Mouse (Mus musculus): ENCODE data around the gene Atrn.

The Atrn gene

DNA sequence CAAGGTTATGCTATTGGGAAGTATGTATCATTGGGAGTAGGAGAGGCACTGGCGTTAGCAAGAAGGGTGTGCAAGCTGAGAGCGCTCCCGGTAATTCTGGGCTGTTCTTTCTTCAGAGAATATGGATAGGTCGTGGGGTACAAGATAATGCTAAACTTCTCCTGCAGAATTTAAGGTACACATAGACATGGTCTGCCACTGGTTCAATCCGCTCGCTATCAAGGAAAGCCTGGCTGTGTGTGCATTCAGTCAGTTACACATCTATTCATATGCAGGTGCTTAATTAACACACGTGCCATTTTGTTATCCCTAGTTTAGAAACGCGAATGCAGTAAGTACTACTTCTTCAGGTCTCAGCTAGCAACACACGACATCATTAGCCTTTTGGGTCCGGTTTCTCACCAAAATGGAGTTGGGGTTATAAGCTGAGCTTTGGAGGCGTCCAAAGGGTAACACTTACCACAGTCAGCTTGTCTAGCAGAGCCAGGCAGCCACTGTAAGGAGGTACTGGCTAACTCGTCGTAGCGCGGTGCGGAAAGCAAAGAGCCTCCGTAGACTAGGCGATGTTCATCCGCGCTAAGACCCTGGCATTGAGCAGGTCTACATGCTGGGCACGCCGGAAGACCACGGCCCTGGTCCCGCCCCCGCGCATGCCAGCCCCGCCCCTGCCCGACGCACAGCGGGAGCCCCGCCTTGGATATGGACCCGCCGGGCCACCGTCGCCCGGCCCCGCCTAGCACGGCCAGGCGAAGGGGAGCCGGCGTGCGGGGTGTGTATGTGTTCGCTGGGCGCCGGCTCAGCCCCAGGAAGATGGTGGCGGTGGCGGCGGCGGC, at the start of gene Atrn, which contains the start of gene 4930402H24Rik:
Gene Atrn, plus strand, starts transcription at position 745 of the 833 bp plus-strand sequence.
Gene 4930402H24Rik, minus strand, starts transcription at position 656 of the 833 bp plus-strand sequence.
- peak; percentile 87 for DNase-seq (ENCODE audit: low read depth, low spot score)

DNA sequence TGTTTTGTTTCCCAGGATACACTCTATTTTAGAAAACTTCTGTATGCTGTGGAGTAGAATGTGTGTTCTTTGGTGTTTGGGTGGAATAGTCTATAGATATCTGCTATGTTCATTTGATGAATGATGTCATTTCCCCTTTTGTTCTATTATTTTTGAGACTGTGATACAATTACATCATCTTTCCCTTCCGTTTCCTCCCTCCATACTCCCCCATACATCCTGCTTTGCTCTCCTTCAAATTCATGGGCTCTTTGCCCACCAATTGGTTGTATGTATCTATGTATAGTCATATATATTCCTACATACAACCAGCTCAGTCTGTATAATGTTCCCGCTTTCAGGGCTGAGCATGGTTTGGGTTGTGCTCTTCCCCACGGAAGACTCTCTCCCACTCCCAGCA, 44.2 kb upstream of the Atrn start:
- no peak for DNase-seq (ENCODE audit: low read depth, low spot score)

DNA sequence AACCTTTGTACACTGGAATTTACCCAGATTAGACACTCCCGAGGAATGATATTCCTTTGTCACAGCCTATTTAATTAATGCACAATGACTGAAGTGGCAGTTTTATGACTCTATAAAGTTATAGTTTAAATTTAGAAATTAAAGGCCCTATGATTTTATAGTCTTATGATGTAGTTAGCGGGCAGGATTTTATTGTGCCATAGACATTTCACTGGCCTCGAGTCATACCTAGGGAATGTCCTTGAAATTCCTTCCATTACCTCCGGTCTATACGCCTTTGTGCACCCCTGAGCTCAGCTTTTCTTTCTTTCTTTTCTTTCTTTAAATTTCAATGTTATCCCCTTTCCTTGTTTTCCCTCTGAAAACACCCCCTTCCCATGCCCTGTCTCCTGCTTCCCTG, 35.4 kb upstream of the Atrn start:
- no peak for DNase-seq (ENCODE audit: low read depth, low spot score)

DNA sequence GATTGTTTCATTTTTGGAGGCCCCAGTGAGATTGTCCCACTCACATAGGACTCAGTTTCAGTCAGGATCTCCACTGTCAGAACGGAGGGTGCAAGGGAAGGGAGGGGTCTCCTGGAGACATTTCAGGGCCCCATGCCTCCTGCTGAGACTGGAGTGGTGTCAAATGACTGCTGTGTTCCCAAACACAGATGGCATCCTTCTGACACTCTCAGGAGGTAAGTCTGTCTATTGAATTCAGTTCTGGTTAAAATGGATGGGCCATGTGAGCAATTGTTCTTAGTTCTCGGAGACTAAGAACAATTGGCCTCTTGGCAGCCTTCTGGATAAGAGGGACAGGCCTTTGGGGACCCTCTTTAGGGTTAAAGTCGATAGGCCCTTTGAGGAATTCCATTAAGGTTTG, 28.9 kb upstream of the Atrn start:
- no peak for DNase-seq (ENCODE audit: low read depth, low spot score)

DNA sequence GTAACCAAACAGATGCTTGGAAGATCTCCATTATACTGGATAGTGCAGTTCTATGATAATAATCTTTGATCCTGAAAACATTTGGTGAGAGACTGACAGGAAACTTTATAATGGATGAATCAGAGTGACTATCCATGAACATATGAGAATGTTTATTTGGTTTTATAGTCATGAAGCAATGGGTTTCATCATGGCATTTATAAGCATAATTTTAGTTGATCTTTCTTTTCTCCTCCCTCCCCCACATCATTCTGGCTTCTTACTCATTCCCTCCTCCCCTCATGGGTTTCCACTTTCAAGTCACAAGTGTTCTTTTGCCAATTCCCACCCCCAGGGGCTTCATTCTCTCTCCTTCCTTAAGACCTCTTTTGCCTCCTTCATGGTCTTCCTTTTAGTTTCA, 19.3 kb upstream of the Atrn start:
- DNase-seq (ENCODE audit: low read depth, low spot score), result no peak

DNA sequence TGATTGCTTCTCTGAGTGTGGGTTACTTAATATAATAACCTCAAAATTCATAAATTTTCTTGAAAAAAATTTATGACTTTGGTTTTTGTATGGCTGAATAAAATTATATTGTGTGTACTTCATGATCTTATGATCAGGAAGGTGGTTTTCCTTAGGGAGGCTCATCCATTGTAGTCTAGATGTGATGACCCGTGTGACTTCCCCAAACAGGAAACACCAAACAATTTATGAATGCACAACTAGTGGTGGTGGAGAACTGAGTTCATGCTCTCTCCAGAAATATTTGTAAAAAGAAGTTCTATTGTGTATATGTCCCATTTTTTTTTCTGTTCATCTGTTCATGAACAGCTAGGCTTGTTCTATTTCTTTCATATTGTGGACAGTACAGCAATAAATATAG, 18.8 kb upstream of the Atrn start:
- no peak for DNase-seq (ENCODE audit: low read depth, low spot score)

DNA sequence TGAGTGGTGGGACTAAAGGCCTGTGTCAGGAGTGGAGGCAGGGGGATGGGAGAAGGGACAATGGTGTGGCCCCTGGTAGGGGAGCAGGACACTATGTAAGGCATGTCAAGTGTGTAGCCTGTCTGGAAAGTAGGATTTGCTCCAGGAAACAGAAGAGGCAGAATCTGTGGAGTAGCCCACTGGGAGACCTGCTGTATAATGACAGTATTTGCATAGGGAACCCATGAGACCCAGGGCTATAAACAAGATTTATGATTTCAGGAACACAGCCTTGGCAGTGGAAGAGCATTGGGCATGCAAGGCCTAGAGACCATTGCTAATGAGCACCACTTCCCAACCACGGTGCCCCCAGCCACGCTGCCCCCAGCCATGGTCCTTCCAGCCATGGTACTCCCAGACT, 9.4 kb upstream of the Atrn start:
- DNase-seq (ENCODE audit: low read depth, low spot score), result no peak

DNA sequence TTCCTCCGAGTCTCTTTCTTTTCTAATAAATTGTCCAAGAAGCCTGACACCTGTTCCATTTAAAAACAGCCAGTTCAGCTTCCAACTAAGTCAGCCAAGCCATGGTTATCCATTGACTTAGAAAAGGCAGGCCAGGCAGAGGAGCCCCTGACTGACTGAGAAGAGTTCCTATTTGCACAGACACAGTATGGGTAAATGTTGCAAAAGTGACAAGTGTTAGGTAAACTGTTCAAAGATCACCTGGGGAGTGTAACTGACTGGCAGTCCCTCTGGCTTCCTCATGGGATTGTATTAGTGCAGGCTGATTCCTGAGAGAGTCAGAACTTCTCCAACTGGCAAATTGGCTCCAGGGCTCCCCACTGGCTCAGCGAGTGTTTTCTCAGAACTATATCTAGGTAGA, 8.4 kb upstream of the Atrn start:
- no peak for DNase-seq (ENCODE audit: low read depth, low spot score)

DNA sequence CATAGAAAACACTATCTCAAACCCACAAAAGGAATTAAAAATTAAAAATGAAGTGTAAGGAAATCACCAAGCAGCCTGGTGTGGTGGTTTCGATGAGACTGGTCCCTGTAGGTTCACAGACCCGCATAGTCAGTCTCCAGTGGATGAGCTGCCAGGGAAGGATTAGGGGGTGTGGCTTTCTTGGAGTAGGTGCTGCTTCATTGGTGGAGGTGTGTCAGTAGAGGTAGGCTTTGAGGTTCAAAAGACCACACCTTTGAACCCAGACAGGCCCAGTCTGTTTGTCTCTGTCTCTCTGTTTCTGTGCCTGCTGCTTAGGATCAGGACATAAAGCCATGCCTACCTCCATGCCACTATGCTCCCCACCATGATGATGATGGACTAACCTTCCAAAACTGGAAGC, 7.5 kb upstream of the Atrn start:
- DNase-seq (ENCODE audit: low read depth, low spot score), result no peak

DNA sequence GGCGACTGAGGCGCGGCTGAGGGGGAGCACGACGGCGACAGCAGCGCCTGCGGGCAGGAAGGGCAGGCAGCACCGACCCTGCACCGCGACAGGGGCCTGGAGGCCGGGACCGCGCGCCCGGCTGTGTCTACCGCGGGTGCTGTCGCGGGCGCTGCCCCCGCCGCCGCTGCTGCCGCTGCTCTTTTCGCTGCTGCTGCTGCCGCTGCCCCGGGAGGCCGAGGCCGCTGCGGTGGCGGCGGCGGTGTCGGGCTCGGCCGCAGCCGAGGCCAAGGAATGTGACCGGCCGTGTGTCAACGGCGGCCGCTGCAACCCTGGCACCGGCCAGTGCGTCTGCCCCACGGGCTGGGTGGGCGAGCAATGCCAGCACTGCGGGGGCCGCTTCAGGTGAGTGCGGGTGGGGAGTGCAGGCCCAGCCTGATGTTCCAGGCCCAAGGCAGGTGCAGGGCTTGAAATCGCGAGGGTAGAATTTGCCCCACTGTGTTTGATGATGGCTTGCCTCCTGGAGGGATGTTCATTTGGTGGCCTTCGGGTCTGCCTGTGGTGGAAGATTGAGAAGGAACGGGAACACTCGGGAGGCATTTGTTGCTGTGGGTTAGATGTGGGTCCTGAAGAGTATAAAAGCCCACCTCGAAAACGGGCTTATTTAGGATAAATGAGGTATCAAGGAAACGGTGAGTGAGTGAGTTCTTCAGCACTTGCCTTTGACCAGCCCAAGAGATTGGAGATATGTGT, 455 bp downstream of the Atrn start:
- no peak for DNase-seq (ENCODE audit: low read depth, low spot score)

DNA sequence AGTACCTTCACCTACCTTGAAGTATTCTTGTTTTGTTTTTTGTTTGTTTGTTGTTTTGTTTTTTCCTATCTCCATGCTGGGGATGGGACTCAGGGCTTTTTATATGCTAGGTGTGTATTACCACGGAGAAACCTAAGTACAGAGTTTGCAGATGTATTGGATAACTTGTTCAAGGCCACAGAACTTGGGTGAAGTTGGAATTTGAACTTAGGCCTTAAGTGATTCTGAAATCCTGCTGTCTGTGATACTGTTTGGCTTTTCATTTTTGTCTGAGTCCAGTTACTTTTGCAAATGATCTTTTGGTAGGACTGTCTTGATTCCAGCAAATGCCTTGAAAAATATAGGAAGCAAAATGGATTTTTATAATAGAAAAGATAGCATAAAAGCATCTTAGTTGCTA, 5.4 kb downstream of the Atrn start:
- no peak for DNase-seq (ENCODE audit: low read depth, low spot score)

DNA sequence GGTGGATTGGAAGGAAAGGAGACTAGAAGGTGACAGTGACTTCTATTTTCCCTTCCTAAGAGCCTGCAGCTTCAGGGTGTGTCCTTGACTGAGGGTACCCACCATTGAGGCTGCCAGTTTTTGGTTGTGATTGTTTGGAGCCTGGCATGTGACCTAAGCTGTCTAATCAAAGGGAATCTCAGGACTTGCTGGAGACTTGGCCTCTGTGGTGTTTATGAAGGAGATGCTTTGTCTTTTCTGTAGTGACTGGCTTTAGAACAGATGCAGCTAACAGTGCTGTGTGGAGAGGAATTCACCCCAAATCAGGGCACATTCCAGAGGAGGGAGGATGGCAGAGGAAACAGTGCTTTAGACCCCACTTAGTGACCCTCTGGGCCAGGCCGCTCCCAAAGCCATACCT, 8.6 kb downstream of the Atrn start:
- no peak for DNase-seq (ENCODE audit: low read depth, low spot score)

DNA sequence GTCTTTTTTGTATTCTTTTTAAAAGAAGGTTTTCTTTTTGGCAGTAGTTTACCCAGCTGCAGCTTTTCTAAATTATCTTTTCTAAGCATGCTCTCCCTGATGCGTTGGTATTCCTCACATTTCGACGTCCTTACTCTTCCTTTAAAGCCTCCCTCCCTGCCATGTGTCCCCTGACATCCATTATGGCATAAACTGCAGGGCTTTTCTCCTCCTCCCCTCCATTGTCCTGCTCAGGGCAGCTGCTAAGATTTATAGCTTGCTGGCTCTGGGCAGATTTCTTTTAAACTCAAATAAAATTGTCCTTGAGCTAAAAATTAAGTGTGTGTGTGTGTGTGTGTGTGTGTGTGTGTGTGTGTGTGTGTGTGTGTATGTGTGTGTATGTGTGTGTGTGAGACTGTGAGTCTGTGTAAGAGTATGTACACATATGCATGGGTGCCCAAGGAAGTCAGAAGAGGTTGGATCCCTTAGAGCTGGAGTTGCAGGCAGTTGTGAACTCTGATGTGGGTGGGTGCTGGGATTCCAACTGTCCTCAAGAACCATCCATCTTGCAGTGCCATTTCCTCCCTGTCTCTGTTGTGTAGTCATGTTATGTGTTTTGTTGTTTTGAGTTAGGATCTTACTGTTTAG, 10.3 kb downstream of the Atrn start:
- DNase-seq (ENCODE audit: low read depth, low spot score), result no peak

DNA sequence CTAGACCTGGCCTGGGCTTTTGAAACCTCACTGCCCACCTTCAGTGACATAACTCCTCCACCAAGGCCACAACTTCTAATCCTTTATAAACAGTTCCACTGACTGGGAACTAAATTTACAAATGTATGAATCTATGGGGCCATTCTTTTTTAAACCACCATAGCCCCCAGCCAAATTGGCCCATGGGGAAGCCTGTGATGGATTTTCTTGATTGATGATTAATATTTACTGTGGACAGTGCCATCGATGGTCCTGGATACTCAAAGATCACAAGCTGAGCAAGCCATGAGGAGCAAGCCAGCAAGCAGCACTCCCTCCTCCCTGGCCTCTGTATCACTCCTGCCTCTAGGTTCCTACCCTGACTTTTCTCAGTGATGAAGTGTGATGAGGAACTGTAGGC, 11.4 kb downstream of the Atrn start:
- no peak for DNase-seq (ENCODE audit: low read depth, low spot score)

DNA sequence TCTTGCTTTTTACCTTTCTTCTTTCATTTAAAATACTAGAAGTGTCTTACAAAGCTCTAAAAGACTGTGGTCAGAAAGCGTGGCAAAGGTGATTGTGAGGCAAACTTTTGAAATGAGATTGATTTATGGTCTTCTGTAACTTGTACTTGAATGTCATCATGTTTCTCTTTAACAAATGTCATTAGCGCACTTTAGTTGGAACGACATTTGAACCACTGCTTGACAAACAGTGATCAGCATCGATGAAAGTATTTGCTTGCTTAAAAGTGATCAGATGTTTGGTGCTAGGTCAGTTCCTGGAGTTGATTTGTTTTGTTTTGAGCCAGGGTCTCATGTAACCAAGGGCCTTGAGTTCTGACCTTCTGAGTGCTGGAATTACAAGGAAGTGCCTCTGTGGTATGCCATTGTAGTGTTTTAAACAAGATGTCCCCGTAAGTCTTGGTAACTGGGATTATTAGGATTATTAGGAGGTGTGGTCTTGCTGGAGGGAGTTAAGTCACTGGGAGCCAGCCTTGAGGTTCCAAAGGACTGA, 12.8 kb downstream of the Atrn start:
- no peak for DNase-seq (ENCODE audit: low read depth, low spot score)

DNA sequence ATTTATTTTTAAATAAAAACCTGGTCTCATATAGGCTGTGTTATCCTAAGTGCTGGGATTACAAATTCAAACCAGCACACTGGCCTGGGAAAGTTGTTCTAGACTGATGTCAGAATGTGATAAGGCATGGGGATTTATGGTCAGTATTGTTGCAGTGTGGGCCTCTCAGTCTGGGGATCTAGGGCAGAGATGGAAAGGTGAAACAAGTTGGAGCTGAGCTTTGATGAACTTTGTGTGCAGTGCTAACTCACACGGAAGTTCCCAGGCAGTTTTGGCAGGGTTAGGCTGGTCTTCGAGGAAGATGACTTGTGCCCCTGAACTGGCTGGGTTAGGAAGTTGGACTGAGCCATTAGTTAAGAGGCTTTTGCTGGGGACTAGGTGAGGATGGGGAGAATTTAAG, 18.7 kb downstream of the Atrn start:
- no peak for DNase-seq (ENCODE audit: low read depth, low spot score)

DNA sequence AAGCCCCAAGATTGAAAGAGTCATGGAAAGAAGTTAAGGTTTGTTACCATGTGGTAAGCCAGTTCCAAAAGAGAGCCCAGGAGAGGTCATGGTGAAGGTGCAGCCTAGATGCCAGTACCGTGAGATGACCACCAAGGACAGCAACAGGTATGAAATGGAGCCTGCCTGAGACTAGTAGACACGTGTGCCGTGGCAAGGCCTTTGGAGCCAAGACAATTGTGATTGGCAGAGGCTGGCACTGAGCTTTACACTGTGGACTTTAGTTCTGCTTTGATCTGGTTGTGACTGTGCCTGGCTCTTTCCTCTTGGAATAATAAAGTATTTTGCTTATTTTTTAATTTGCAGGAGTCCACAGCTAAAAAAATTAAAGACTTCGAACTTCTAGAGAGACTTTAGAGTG, 21.7 kb downstream of the Atrn start:
- no peak for DNase-seq (ENCODE audit: low read depth, low spot score)

DNA sequence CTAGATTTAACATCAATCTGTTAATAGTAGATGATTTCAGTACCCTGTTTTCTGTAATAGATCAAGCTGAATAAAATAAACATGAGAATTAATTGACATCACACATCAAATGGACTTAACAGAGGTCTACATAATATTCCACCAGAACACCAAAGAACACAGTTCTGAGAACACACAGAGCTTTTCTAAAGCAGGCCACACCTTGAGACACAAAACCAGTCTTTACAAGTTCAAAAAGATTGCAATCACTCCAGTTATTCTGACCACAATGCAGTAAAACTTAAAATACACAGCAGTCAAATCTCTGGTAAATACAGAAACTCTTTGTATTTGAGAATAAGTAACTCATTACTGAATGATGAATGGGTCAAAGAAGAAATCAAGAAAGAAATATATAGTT, 22.2 kb downstream of the Atrn start:
- no peak for DNase-seq (ENCODE audit: low read depth, low spot score)

DNA sequence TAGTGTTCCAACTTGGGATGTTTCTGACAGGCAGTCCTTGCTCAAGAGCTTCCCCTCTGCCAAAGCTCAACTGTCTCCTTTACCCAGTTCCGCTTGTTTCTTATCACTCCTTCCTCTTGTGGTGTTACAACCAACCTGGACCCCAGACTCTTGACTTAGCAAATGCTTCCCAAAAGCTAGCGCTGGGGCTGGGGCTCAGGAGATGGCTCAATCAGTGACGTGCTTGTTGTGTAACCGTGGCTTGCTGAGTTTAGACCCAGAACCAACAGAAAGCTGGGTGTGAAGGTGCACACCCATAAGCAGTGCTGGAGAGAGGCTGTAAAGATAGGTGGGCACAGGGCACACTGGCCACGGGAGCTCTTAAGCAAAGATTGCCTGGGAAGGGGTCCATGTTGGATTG, 23.7 kb downstream of the Atrn start:
- DNase-seq (ENCODE audit: low read depth, low spot score), result no peak

DNA sequence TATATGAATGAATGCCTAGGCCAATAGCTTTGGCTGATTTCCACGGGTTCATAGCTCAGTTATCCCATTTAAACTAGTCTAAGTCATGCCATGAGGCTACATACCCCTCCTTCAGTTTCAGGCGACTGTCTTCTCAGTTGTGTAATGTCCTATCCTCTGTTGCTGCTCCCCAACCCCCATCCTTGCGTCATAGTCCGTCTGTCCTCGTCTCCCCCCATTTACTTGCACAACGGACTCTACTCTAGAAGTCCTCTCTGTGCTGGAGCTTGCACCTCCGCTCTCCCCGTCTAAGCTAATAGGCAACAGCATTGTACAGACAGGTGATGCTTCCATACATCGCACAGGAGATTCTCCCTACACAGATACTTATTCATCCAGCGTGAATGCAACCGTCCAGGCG, 26.6 kb downstream of the Atrn start:
- no peak for DNase-seq (ENCODE audit: low read depth, low spot score)

DNA sequence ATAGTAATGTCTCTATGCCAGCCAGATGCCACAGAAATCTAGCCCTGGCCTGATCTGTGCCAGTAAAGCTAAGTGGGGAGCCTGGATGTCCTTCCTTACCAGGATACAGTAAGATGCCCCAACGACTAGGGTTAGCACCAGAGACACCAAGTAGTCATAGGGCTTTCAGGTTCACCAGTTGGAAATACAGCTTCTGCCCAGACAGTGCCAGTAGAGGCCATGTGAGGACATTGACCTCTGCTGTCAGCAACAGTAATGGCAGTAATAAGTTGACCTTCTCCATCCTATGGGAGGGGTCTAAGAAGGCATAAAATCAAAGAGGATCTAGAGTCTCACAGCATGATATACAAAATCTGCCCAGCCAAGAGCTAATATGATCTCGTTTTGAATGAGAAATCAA, 43.5 kb downstream of the Atrn start:
- DNase-seq (ENCODE audit: low read depth, low spot score), result no peak

DNA sequence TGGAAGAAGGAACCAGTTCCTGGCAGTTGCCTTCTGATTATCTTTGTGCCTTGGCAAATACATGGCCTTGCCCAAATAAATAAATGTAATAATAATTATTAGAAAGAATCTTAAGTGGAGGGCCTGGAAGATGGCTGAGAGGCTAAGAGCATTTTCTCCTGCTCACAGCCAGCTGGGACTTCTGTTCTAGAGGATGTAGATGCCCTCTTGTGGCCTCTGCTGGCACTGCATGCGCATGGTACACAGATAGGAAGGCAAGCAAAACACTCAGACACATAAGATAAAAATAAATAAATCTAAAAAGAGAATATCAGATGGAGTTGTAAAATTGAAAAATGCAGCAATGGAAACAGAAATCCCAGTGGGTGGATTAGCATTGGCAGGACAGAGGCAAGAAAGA, 44.3 kb downstream of the Atrn start:
- DNase-seq (ENCODE audit: low read depth, low spot score), result peak; percentile 69
